Mouse (Mus musculus) kidney, adult 8-10 months (tissue): Measurements from ENCODE around the gene Fut11.

Experiments
- DNase-seq, 2 experiments: peaks; one replicate each; pipeline ENCODE4 v3.0.0; 2022

The Fut11 gene

GRCm38 (mm10) chr14:20694884-20695760 lies at the start of gene Fut11:
TSS of gene Fut11 (plus strand) at chr14:20694968.
- DNase-seq: peak; percentile 69 to 70

DNA sequence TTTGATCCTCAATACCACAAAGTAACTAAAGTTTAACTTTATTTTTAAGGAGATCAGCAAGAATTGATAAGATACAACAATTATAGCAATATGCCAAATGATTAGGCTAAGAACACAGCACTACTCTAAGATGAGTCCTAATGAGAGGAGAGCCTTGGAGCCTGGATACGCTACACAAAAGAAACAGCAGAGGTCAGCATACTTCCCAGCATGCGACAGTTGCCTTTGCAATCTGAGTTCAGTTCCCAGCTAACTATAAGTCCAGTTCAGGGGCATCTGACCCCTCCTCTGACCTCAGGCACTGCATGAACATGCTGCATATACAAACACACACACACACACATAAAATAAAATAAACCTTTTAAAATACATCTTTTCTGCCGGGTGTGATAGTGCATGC lies 49.2 kb upstream of the Fut11 start:
- DNase-seq: no peak

DNA sequence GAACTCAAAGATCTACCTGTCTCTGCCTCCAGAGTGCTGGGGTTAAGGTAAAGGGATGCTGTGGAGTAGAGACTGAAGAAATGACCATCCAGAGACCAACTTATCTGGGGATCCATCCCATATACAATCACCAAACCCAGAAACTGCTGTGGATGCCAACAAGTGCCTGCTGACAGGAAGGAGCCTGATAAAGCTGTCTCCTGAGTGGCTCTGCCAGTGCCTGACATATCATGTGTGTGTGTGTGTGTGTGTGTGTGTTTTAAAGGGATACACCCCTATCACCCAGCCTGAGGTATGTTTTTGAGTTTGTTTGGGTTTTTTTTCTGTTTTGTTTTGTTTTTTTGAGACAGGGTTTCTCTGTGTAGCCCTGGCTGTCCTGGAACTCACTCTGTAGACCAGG lies 48.4 kb upstream of the Fut11 start:
- no peak for DNase-seq

DNA sequence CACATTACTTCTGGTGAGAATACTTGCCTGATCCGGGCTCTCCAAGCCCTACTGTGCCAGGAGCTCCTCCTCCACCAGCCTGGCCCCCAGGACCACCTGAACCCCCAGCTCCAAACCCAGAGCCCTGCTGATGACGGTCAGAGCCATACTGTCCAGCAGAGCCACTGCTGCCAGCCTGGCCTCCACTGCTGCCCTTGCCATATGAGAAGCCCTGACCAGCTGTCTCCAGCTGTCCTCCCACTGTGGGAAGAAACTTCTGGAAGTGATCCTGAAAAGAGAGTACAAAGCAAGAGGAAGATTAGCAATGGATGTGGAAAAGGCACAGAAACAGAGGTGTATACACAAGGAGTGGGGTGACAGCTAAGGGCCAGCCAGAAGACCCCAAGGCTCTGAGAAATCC lies 43.8 kb upstream of the Fut11 start:
- no peak for DNase-seq

DNA sequence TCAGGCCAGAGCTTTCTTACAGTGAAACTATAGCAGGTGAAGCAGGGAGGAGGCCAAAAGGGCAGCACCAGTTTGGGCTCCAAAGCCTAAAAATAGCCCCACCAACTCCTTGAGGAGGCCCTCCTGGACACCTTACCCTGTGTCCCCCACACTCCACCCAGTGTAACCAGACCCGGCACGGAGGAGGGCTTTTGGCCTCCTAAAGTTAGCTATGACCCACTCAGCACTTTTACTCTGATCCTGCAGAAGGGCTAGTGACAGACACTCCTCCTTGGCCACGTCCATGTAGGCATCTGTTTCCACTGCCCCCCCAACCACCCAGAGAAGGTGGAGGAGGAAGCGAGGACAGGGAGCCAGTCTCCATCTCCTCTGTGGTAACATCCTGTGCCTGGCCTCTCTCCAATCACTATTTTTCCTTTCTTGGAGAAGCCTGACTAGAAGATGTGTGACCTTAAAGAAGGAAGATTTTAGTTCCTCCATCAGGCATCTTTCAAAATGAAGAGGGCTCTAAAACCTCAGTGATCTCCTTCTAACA lies 43.0 kb upstream of the Fut11 start:
- DNase-seq: no peak

- DNase-seq: no peak
Measured at GRCm38 (mm10) chr14:20654690-20655421, 39.9 kb upstream of the Fut11 start.

DNA sequence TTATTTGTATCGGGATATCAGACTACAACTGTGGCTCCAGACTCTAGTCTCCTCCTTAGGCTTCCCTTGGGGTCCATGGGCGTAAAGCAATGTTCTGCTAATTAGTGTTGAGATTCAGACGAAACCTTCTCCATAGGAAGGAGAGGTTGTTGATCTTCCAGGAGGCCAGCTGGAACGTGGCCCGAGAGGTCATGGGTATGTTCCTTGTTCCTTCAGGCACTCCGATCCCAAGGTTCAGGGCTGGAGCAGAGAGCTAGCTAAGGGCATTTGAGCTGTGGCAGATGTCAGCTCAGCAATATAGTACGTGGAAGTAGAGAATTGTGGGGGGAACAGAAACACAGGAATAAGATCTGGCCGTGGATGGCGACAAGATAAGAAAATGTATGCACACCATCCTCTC lies 39.0 kb upstream of the Fut11 start:
- no peak for DNase-seq

GRCm38 (mm10) chr14:20656361-20656760 lies 38.4 kb upstream of the Fut11 start, which contains the start of gene Myoz1:
TSS of gene Myoz1 (minus strand) at chr14:20656540.
- no peak for DNase-seq

DNA sequence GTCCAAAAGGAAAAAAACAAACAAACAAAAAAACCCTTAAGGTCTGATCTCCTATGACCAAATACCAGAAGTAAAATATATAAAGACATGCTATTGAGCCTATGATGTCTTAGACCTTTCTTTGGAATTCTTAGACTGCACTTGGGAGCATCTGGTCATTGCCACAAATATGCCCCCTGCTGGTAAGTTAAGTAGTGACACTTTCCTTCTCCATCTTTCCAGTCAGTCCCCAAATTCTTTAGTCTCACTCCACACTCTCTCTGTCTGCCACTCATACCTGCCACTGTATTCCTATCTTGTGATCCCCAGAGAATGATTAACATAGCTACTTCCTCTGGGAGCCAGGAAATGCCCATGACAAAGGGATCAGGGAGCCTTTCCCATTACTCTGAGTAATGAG lies 36.4 kb upstream of the Fut11 start:
- peak in 1 of 2 experiments; percentile 36 for DNase-seq

- DNase-seq: no peak
Measured at GRCm38 (mm10) chr14:20658902-20659301, 35.9 kb upstream of the Fut11 start.

GRCm38 (mm10) chr14:20659687-20660086 lies 35.1 kb upstream of the Fut11 start:
- DNase-seq: no peak

GRCm38 (mm10) chr14:20660827-20661660 lies 33.7 kb upstream of the Fut11 start:
- peak; percentile 95 to 96 for DNase-seq

- peak; percentile 63 to 66 for DNase-seq
Measured at GRCm38 (mm10) chr14:20661661-20662331, 33.0 kb upstream of the Fut11 start.

- no peak for DNase-seq
Measured at GRCm38 (mm10) chr14:20662740-20663139, 32.0 kb upstream of the Fut11 start.

GRCm38 (mm10) chr14:20663601-20664000 lies 31.2 kb upstream of the Fut11 start:
- DNase-seq: no peak

DNA sequence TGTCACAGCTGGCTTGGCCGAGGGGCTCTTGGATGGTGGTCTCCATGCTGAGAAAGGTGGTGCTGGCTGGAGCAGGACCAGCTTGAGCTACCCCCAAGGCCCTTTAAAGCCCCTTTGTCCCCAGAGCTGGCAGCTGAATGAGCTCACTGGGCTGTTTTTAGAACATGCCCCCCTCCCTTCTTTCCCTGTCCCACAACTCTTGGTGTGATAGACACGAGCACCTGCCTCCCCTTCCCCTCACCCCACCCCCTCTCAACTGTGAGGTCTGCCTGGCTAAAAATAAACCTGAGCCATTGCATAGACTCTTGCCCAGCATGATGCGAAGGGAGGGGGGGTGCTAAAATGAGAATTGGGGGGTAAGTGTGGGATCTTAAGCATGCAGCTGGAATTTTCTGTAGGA lies 30.3 kb upstream of the Fut11 start:
- no peak for DNase-seq

GRCm38 (mm10) chr14:20667469-20667868 lies 27.3 kb upstream of the Fut11 start:
- DNase-seq: no peak

DNA sequence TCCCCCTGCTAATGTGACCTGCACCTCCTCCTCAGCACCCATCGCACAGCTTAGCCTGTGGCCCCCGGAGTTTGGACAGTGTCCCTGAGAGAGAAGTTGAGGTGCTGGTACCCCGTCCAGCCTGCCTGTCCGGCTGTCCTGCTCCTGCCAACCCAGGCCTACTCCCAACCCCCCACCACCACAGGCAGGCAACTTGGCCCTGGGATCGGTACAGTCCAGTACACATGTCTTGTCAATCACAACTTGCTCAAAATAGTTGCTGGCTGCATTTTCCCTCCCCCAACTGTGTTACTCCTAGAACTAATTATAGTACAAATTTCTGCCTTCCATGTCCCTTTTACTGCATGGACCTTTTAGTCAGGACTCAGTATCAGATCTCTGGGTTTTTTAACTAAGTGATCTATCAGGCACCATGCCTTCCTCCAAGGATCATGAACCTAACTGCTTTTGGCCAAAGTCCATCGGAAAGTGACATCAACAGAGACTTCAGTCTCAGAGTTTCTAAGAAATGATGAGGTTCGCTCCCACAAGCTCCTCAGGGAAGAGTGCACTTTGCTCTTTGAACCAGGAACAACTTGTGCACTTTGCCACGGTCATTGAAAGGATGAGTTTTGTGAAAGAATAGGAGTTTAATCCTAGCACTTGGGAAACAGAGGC lies 26.5 kb upstream of the Fut11 start, which contains the start of gene Synpo2l:
Gene Synpo2l (minus strand): TSS at position 201 of the 657 bp plus-strand sequence.
- DNase-seq: peak; percentile 76 to 81

GRCm38 (mm10) chr14:20672990-20673389 lies 21.8 kb upstream of the Fut11 start:
- peak; percentile 49 to 78 for DNase-seq

GRCm38 (mm10) chr14:20673735-20674063 lies 21.1 kb upstream of the Fut11 start:
- peak; percentile 78 to 87 for DNase-seq

GRCm38 (mm10) chr14:20674064-20674833 lies 20.5 kb upstream of the Fut11 start, which contains the start of gene Sec24c:
TSS of gene Sec24c (plus strand) at chr14:20674308.
- DNase-seq: peak; percentile 95 to 96
